Mouse (Mus musculus) ES-Bruce4 (cell line): ENCODE results near the gene Slc7a1.

Experiments used
- CTCF ChIP-seq: IDR thresholded peaks from one replicate; pipeline ENCODE4 v1.8.1; 2011; ENCODE audit warnings: low read depth, low read length
- EP300 ChIP-seq: IDR thresholded peaks from 2 replicates; pipeline ENCODE4 v1.6.1; 2011; ENCODE audit warnings: low read depth, low read length; ENCODE audit not compliant: insufficient read depth
- POLR2A ChIP-seq: IDR thresholded peaks from one replicate; pipeline ENCODE4 v1.8.1; 2011; ENCODE audit warnings: low read length; ENCODE audit not compliant: insufficient read depth

GRCm38 (mm10) chr5:148288804-148289203 lies 110.9 kb downstream of the Slc7a1 start:
- TF ChIP-seq POLR2A (no peak), CTCF (no peak), EP300 (no peak)
